In genomic region chr1:163893294-163893693, GRCm38 (mm10) we compare ENCODE assay signal across 12 mouse cellular contexts.
"Had no signal": no experiment of that assay in that cellular context is flagged by ENCODE, and none has a peak within 500 bp of the region (broad histone marks: within the 10 kb centered on the region; RNA-seq: fewer than 3 reads in every experiment).

No protein-coding gene starts in this region.

- H3K27ac ChIP-seq: midbrain, embryonic 12.5 days; neural tube, embryonic 12.5 days; stomach, embryonic 15.5 days; stomach, postnatal 0 days had no signal

- H3K9me3 ChIP-seq: midbrain, embryonic 12.5 days; neural tube, embryonic 12.5 days; stomach, embryonic 15.5 days had no signal

- DNase-seq: lung, adult 18-20 months; lung, embryonic 14.5 days; lung, postnatal 10 days; lung, postnatal 4 days; right cerebral cortex, postnatal 14 days; thymus, adult 2 months; thymus, postnatal 25 days; thymus, postnatal 4 days had no signal

- H3K36me3 ChIP-seq: midbrain, embryonic 12.5 days; neural tube, embryonic 12.5 days; stomach, embryonic 15.5 days had no signal

- H3K4me2 ChIP-seq: lung, embryonic 14.5 days; midbrain, embryonic 12.5 days; neural tube, embryonic 12.5 days; stomach, embryonic 15.5 days had no signal

- H3K27me3 ChIP-seq: midbrain, embryonic 12.5 days; neural tube, embryonic 12.5 days; stomach, embryonic 15.5 days had no signal

- H3K9ac ChIP-seq: lung, embryonic 14.5 days; midbrain, embryonic 12.5 days; neural tube, embryonic 12.5 days; stomach, embryonic 15.5 days had no signal

- H3K4me1 ChIP-seq: neural tube, embryonic 12.5 days; stomach, embryonic 15.5 days had no signal

- H3K4me3 ChIP-seq: midbrain, embryonic 12.5 days; neural tube, embryonic 12.5 days; stomach, embryonic 15.5 days had no signal
